Mouse (Mus musculus): ENCODE data around the gene Trim38. TPM values are rescaled to one million over a fixed set of nuclear protein-coding genes. Genes with fewer than 3 reads are reported as not detected.
A peak's percentile ranks its signal among the peaks of the same experiment; 100 is the strongest.
"Not testable (repeated sequence)": the region's sequence is repeated elsewhere in the genome, so short reads cannot be mapped to it uniquely, and the experiment has no call there.

Trim38 gene
- total RNA-seq (2015) (not detected in 2 replicates), total RNA-seq (2017) (0.42 TPM in 1 of 2 replicates, not detected in the other)

DNA sequence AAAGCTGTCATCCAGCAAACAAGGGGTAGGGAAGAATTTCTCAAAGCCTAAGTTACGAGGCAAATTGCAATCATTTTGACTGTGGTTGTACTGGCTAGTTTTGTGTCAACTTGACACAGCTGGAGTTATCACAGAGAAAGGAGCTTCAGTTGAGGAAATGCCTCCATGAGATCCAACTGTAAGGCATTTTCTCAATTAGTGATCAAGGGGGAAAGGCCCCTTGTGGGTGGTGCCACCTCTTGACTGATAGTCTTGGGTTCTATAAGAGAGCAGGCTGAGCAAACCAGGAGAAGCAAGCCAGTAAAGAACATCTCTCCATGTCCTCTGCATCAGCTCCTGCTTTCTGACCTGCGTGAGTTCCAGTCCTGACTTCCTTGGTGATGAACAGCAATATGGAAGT is at the start of gene Trim38:
Gene Trim38 (plus strand): TSS at position 301 of the 400 bp plus-strand sequence.
- not testable (repeated sequence) for ATAC-seq (replicated peaks; ENCODE audit: poor library complexity)

DNA sequence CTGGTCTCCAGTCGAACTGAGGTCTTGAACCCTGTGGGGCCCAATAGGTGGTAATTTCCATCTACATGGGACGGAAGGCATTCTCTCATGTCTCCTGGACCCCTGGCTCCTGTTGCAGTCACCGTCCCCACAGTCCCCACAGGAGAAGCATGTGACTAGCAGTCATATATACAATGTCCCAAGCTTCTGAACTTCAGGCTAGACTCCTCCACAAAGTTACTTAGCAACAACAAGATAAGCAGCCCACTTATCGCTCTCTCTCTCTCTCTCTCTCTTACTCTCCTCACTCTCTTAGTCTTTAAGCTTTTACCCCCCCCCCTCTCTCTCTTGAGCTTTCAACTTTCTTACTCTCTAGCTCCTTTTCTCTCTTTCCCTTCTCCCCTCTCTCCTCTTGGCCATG is 45.5 kb upstream of the Trim38 start:
- ATAC-seq (replicated peaks; ENCODE audit: poor library complexity): peak; percentile 59

- no peak for ATAC-seq (replicated peaks; ENCODE audit: poor library complexity)
These were observed 44.5 kb upstream of the Trim38 start for GRCm38 (mm10) chr13:23725213-23725612.

DNA sequence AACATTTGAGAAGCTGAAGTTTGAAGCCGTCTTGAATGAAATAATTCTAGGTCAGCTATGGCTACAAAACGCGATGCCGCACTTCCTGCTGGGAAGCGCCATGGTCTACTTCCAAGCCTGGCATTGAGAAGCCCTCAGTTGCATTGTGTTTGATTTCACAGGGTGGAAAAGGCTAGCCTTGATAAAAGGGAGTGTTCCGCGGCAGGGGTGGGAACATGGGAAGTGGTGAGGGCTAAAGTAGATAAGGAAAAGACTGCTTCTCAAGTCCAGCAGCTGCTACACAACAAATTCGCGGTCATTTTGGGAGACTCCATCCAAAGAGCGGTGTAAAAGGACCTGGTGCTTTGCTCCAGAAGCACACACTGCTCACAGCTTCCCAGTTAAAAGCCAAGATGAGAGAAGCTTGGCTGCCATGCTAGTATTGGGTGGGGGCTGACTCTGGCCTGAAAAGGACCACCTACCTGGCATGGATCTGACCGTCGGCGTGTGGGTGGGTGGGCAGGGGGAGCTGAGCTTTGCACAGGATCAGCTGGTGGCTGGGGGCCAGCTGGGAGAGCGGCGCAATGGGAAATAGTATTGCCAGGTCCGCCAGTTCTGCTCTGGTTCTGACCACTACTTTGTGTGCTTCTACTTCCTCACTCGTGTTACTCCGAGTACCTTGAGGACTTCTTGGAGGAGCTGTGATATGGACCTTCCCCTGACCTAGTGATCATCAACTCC is 41.1 kb upstream of the Trim38 start:
- peak; percentile 20; the same call in 1 of the 2 replicates for ATAC-seq (replicated peaks; ENCODE audit: poor library complexity)

GRCm38 (mm10) chr13:23729192-23729525 is 40.6 kb upstream of the Trim38 start:
- ATAC-seq (replicated peaks; ENCODE audit: poor library complexity): peak; percentile 40

GRCm38 (mm10) chr13:23729706-23730105 is 40.0 kb upstream of the Trim38 start:
- no peak for ATAC-seq (replicated peaks; ENCODE audit: poor library complexity)

GRCm38 (mm10) chr13:23730479-23730878 is 39.2 kb upstream of the Trim38 start:
- no peak for ATAC-seq (replicated peaks; ENCODE audit: poor library complexity)

DNA sequence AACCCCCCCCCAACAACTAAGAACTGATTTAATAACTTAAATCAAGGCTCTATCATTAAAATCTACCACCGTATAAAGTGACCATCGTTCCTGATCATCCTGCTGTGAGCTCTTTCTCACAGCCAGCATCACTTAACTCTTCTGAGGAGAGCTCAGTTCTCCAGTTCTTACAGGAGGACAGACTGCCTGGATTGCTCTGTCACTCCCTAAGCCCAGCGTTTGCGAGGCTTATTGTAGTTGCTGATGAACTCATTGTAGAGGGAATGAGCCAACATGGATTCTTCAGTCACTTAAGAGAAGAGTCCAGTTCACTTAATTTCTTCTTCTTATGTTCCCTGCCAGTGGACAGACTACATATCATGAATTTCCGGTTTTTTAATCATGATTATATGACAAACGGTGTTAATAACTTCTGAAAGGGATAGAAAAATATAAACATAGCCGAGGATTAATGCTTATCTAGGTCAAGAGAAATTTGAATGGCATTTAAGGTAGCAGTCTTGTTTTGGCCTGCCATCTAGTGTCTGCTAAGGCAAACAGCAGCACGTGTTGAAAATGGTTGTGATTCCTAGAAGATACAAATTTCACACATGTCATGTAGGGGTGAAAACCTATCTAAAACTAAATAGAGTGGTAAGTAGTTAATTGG is 37.4 kb upstream of the Trim38 start:
- peak; percentile 86 for ATAC-seq (replicated peaks; ENCODE audit: poor library complexity)

- ATAC-seq (replicated peaks; ENCODE audit: poor library complexity): no peak
These were observed 32.6 kb upstream of the Trim38 start for GRCm38 (mm10) chr13:23737091-23737490.

DNA sequence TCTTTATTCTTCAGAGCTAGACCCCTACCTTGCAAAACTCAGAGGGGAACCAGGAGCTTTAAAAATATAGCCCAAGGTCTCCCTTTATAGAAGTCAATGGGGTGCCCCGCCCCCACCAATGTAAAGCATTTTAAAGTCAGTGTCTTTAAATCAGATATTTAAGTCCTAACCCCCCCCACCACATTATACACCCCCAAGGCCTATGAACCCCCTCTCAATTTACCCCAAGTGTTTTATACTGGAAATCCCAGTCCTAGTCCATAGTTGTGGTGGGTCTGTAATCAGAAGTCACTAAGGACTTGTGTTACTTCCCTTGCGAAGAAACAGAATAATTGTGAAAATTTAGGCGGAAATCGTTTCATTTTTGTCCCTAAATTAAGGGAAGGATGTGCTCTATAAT is 31.7 kb upstream of the Trim38 start:
- ATAC-seq (replicated peaks; ENCODE audit: poor library complexity): no peak

- ATAC-seq (replicated peaks; ENCODE audit: poor library complexity): peak; percentile 63
These were observed 31.0 kb upstream of the Trim38 start, which contains the start of gene Hist1h1c for GRCm38 (mm10) chr13:23738677-23739068. TSS of gene Hist1h1c (plus strand) at chr13:23738808.

DNA sequence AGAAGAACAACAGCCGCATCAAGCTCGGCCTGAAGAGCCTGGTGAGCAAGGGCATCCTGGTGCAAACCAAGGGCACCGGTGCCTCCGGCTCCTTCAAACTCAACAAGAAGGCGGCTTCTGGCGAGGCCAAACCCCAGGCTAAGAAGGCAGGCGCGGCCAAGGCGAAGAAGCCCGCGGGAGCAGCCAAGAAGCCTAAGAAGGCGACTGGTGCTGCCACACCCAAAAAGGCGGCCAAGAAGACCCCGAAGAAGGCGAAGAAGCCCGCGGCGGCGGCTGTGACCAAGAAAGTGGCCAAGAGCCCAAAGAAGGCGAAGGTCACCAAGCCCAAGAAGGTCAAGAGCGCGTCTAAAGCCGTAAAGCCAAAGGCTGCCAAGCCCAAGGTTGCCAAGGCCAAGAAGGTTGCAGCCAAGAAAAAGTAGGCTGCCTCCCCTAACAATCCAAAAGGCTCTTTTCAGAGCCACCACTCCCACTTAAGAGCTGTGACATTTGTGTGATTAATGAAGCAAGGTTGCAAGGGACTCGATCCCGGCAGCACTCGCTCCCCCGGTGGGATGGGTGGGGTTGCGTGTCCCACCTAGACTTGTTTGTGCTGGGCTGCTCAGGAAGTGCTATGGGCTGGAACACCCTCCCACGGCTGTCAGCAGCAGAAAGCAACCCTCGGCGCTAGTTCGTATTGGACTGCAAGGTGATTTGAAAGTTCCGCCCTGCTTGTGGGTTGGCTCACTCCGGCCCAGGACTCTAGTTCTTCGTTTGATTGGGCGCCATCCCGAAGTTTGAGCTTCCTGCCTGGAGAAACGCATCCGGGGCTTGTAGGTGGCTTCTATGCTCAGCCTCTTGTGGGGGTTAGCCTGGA is 30.4 kb upstream of the Trim38 start:
- peak; percentile 62 for ATAC-seq (replicated peaks; ENCODE audit: poor library complexity)

DNA sequence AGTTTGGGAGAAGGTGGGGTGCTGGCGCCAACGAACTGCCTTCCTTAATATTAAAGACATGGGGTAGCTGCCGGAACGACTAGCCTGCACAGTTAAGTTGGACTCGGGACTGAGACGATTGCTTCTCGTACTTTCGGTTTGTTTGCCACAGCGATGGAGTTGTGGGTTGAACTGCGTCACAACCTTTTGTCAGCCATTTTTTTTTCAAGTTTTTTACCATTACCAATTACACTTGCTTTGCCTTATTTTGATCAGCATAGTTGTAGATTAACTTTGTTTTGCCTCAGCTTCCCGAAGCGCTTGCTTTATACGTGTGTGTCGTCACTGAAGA is 29.8 kb upstream of the Trim38 start:
- no peak for ATAC-seq (replicated peaks; ENCODE audit: poor library complexity)

GRCm38 (mm10) chr13:23740256-23740840 is 29.4 kb upstream of the Trim38 start:
- ATAC-seq (replicated peaks; ENCODE audit: poor library complexity): no peak

DNA sequence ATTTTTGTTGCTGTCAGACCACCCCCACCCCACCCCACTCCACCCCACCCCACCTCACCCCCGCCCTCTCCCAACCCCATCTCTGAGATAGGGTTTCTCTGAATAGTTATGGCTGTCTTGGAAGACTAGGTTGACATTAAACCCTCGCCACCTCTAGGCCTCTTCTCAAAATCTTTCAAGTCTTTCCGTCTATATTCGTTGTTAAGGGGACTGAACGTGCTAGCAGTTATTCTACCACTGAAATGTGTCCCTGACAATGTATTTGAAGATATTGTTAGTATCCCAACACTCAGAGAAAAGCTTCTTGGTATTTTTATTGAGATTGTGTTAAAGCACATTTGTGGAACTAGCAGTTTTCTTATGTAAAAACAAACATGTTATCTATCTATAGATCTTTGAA is 28.8 kb upstream of the Trim38 start:
- no peak for ATAC-seq (replicated peaks; ENCODE audit: poor library complexity)

DNA sequence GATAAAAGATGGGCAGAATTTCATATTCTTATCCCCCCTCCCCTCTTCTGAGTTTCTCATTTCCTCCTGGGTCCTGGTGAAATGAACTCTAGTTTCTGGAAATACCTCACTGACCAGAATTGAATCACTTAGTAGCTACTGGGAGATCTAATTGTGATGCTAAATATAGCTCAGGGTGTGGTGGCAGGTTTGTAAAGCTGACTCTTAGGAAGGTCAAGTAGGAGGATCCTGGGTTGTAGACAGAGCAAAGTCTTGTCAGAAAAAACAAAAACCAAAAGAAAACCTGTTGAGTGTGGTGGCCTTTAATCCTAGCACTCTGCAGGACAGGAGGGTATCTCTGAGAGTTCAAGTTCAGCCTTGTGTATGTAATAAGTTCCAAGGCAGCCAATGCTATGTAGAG is 27.7 kb upstream of the Trim38 start:
- no peak for ATAC-seq (replicated peaks; ENCODE audit: poor library complexity)

GRCm38 (mm10) chr13:23743215-23743614 is 26.5 kb upstream of the Trim38 start:
- ATAC-seq (replicated peaks; ENCODE audit: poor library complexity): no peak

GRCm38 (mm10) chr13:23743963-23744362 is 25.8 kb upstream of the Trim38 start:
- no peak for ATAC-seq (replicated peaks; ENCODE audit: poor library complexity)

DNA sequence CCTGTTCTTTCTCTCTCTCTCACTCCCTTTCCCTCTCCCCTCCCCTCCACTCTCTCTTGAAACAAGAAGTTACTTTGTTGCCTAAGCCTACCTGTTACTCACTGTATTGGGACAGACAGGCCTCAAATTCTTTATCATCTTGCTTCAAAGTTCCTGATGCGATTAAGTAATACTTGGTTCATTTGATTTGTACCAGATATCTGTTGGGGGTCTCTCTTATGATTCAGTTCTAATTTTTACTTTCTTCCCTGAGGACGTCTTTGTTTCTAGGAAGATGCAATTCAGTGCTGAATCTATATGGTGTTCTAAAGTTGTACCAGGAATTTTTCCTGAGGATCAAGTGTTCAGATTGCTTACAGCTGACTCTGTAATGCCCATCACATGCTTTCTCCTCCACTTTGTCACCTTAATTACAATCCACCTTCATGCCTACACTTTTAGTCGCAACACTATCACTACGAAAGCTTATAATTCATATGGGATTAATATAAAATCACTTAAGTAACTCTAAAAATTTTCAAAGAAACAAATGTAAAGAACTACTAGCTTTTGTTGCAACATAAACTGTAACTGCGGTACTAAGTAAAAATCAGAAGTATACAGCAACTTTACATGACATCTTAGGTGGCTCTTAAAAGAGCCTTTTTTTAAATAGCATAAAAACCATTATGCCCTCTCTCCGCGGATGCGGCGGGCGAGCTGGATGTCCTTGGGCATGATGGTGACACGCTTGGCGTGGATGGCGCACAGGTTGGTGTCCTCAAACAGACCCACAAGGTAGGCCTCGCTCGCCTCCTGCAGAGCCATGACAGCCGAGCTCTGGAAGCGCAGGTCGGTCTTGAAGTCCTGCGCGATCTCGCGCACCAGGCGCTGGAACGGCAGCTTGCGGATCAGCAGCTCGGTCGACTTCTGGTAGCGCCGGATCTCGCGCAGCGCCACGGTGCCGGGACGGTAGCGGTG is 25.0 kb upstream of the Trim38 start:
- ATAC-seq (replicated peaks; ENCODE audit: poor library complexity): no peak
